ENCODE assay signal across 9 mouse cellular contexts in genomic region chr2:165074937-165075336, GRCm38 (mm10). TPM values are rescaled to one million over a fixed set of nuclear protein-coding genes. Genes with fewer than 3 reads are reported as not detected.
DNase-seq lines count a peak whose midpoint lies in the region; ATAC-seq and TF ChIP-seq lines count a peak whose summit lies in the region.
"Had no signal": no experiment of that assay in that cellular context is flagged by ENCODE, and none has a peak within 500 bp of the region (broad histone marks: within the 10 kb centered on the region; RNA-seq: fewer than 3 reads in every experiment).

No protein-coding gene starts in this region.

- H3K36me3 ChIP-seq in hindbrain, postnatal 0 days (ENCODE audit: insufficient read depth, low read length), result no peaks in the 10 kb centered on the region

- 32% methylated on average over 2 of the region's 2 CpGs for WGBS in hindbrain, postnatal 0 days

- H3K4me1 ChIP-seq in hindbrain, postnatal 0 days (ENCODE audit: insufficient read depth, low read length), result peaks cover 24% of the 10 kb centered on the region

- no peak overlapping the region for H3K27ac ChIP-seq in hindbrain, postnatal 0 days

- TF ChIP-seq CTCF in hindbrain, postnatal 0 days (IDR thresholded peaks at IDR 0.05; ENCODE audit: low read depth), result peak; percentile 99

- no peak overlapping the region for H3K4me3 ChIP-seq in hindbrain, postnatal 0 days (ENCODE audit: low read length)
- H3K4me3 ChIP-seq: megakaryocyte, embryonic 14.5 days had no signal

- no peaks in the 10 kb centered on the region for H3K9me3 ChIP-seq in hindbrain, postnatal 0 days (ENCODE audit: low read length)
- H3K9me3 ChIP-seq: megakaryocyte, embryonic 14.5 days had no signal

- H3K4me2 ChIP-seq in hindbrain, postnatal 0 days (ENCODE audit: low read depth, low read length), result no peak overlapping the region

- no peak overlapping the region for H3K9ac ChIP-seq in hindbrain, postnatal 0 days (replicated peaks; ENCODE audit: low read length)

- ATAC-seq in activated CD4-positive, CD25-positive, alpha-beta regulatory T cell, adult 4 months, result peak; percentile 32
- peak; percentile 62 for ATAC-seq in hindbrain, postnatal 0 days
- peak; percentile 81 for ATAC-seq in megakaryocyte-erythroid progenitor cell, adult 5-6 weeks (replicated peaks; ENCODE audit: low FRiP score, low TSS enrichment, poor library complexity, severe bottlenecking)

- peaks cover 11% of the 10 kb centered on the region; the same call in 1 of the 2 replicates for H3K27me3 ChIP-seq in hindbrain, postnatal 0 days (ENCODE audit: insufficient read depth, low read length)

- peak; percentile 92 for DNase-seq in cerebellum, adult 9-11 months
- DNase-seq in frontal cortex, postnatal 10 days (ENCODE audit: low spot score in 2 of 2), result peak; percentile 53 to 78
- DNase-seq in hindbrain, postnatal 0 days (ENCODE audit: low spot score), result peak; percentile 90
- DNase-seq in layer of hippocampus, postnatal 36 days, result peak; percentile 85 to 86
- DNase-seq in right cerebral cortex, postnatal 4 days, result peak; percentile 85
- peak; percentile 58 to 73 for DNase-seq in urinary bladder, postnatal 36 days (ENCODE audit: low spot score in 2 of 2)

RNA-seq across cellular contexts. Expression of gene 1700025C18Rik, which starts 15.6 kb away (rescaled TPM):
- not detected for polyA plus RNA-seq in activated CD4-positive, CD25-positive, alpha-beta regulatory T cell, adult 4 months (2017; shearing (Covaris generic))
- total RNA-seq in hindbrain, postnatal 0 days (2014; rRNA removed), result not detected in 2 replicates
- polyA plus RNA-seq in hindbrain, postnatal 0 days (2015; fragmentation: Nextera tagmentation; extraction: Ambion mirVana), result not detected in 2 replicates
- total RNA-seq in layer of hippocampus, postnatal 36 days (2021), result not detected
- not detected in 2 replicates for total RNA-seq in megakaryocyte-erythroid progenitor cell, adult 5-6 weeks (2014; fragmentation: Nextera tagmentation)
- not detected in 2 replicates for total RNA-seq in megakaryocyte-erythroid progenitor cell, adult 5-6 weeks (2017)

RNA-seq across cellular contexts. Expression of gene Cd40, which starts 19.5 kb away (rescaled TPM):
- 1 to 10 TPM; 1.2 to 1.7 TPM for polyA plus RNA-seq in activated CD4-positive, CD25-positive, alpha-beta regulatory T cell, adult 4 months (2017; shearing (Covaris generic))
- total RNA-seq in hindbrain, postnatal 0 days (2014; rRNA removed), result 3.8 and 7.3 TPM in 2 replicates
- 4.8 and 5.4 TPM in 2 replicates for polyA plus RNA-seq in hindbrain, postnatal 0 days (2015; fragmentation: Nextera tagmentation; extraction: Ambion mirVana)
- 1 to 10 TPM in 1 of 2 experiments, under 1 TPM in 1; 0.77 to 1.3 TPM for total RNA-seq in layer of hippocampus, postnatal 36 days (2021)
- total RNA-seq in megakaryocyte-erythroid progenitor cell, adult 5-6 weeks (2014; fragmentation: Nextera tagmentation), result 0.67 TPM in 1 of 2 replicates, not detected in the other
- total RNA-seq in megakaryocyte-erythroid progenitor cell, adult 5-6 weeks (2017), result not detected in 2 replicates

RNA-seq across cellular contexts. Expression of gene Ncoa5, which starts 40.3 kb away (rescaled TPM):
- 10 to 100 TPM; 21.6 to 34.8 TPM for polyA plus RNA-seq in activated CD4-positive, CD25-positive, alpha-beta regulatory T cell, adult 4 months (2017; shearing (Covaris generic))
- 60.8 and 101 TPM in 2 replicates for total RNA-seq in hindbrain, postnatal 0 days (2014; rRNA removed)
- 55.5 and 56.3 TPM in 2 replicates for polyA plus RNA-seq in hindbrain, postnatal 0 days (2015; fragmentation: Nextera tagmentation; extraction: Ambion mirVana)
- 10 to 100 TPM; 56.8 to 66.3 TPM for total RNA-seq in layer of hippocampus, postnatal 36 days (2021)
- total RNA-seq in megakaryocyte-erythroid progenitor cell, adult 5-6 weeks (2014; fragmentation: Nextera tagmentation), result 38.4 and 44.2 TPM in 2 replicates
- 41.2 and 42.4 TPM in 2 replicates for total RNA-seq in megakaryocyte-erythroid progenitor cell, adult 5-6 weeks (2017)
